Mouse (Mus musculus): ENCODE results near the gene Aox4. TPM values are rescaled to one million over a fixed set of nuclear protein-coding genes. Genes with fewer than 3 reads are reported as not detected.

The Aox4 gene
- polyA plus RNA-seq (2014; fragmentation: Nextera tagmentation; extraction: Ambion mirVana) = 0.30 and 0.64 TPM in 2 replicates

- ATAC-seq (ENCODE audit: insufficient number of reproducible peaks, insufficient read depth, low FRiP score, low read depth) = no peak
- no peak within 1 kb of the TSS for H3K4me3 ChIP-seq (ENCODE audit: low read depth, low read length)
- no peaks in the 10 kb centered on the region for H3K27me3 ChIP-seq (ENCODE audit: control insufficient read depth, insufficient read depth, low read length)
- H3K9me3 ChIP-seq (ENCODE audit: control insufficient read depth, low read depth, low read length) = no peaks in the 10 kb centered on the region
- H3K36me3 ChIP-seq (ENCODE audit: control insufficient read depth, insufficient read depth, low read length) = no peaks in the 10 kb centered on the region
- H3K4me1 ChIP-seq (ENCODE audit: control insufficient read depth, insufficient read depth, low read length) = no peaks in the 10 kb centered on the region
- 72% methylated on average over 17 of the region's 17 CpGs for WGBS
- no peak within 1 kb of the TSS for H3K4me2 ChIP-seq (replicated peaks; ENCODE audit: low read depth, low read length)
- no peak within 1 kb of the TSS for H3K9ac ChIP-seq (replicated peaks; ENCODE audit: low read depth, low read length)
- no peak within 1 kb of the TSS for H3K27ac ChIP-seq (ENCODE audit: low read length)
Measured at GRCm38 (mm10) chr1:58210203-58210602, at the start of gene Aox4. Gene Aox4, plus strand, starts transcription at chr1:58210397.

GRCm38 (mm10) chr1:58169893-58170292 is 40.3 kb upstream of the Aox4 start:
- H3K9ac ChIP-seq (replicated peaks; ENCODE audit: low read depth, low read length) = no peak overlapping the region
- no peak overlapping the region for H3K27ac ChIP-seq (ENCODE audit: low read length)
- no peaks in the 10 kb centered on the region for H3K9me3 ChIP-seq (ENCODE audit: control insufficient read depth, low read depth, low read length)
- no peak overlapping the region for H3K4me3 ChIP-seq (ENCODE audit: low read depth, low read length)
- H3K27me3 ChIP-seq (ENCODE audit: control insufficient read depth, insufficient read depth, low read length) = no peaks in the 10 kb centered on the region
- H3K36me3 ChIP-seq (ENCODE audit: control insufficient read depth, insufficient read depth, low read length) = no peaks in the 10 kb centered on the region
- no peak for ATAC-seq (ENCODE audit: insufficient number of reproducible peaks, insufficient read depth, low FRiP score, low read depth)
- 66% methylated on average over 6 of the region's 6 CpGs for WGBS
- no peak overlapping the region for H3K4me2 ChIP-seq (replicated peaks; ENCODE audit: low read depth, low read length)
- no peaks in the 10 kb centered on the region for H3K4me1 ChIP-seq (ENCODE audit: control insufficient read depth, insufficient read depth, low read length)

- no peak overlapping the region for H3K27ac ChIP-seq (ENCODE audit: low read length)
- WGBS = 61% methylated on average over 5 of the region's 5 CpGs
Measured at GRCm38 (mm10) chr1:58188514-58189175, 21.6 kb upstream of the Aox4 start.

GRCm38 (mm10) chr1:58194317-58194716 is 15.9 kb upstream of the Aox4 start:
- Histone ChIP-seq H3K4me2 (replicated peaks; ENCODE audit: low read depth, low read length) (no peak overlapping the region), H3K9ac (replicated peaks; ENCODE audit: low read depth, low read length) (no peak overlapping the region), H3K27me3 (ENCODE audit: control insufficient read depth, insufficient read depth, low read length) (no peaks in the 10 kb centered on the region), H3K27ac (ENCODE audit: low read length) (no peak overlapping the region), H3K4me1 (ENCODE audit: control insufficient read depth, insufficient read depth, low read length) (no peaks in the 10 kb centered on the region), H3K36me3 (ENCODE audit: control insufficient read depth, insufficient read depth, low read length) (no peaks in the 10 kb centered on the region), H3K9me3 (ENCODE audit: control insufficient read depth, low read depth, low read length) (no peaks in the 10 kb centered on the region), H3K4me3 (ENCODE audit: low read depth, low read length) (no peak overlapping the region)
- 87% methylated on average over 12 of the region's 12 CpGs for WGBS
- ATAC-seq (ENCODE audit: insufficient number of reproducible peaks, insufficient read depth, low FRiP score, low read depth) = no peak

More at GRCm38 (mm10) chr1:58188514-58189175, 21.6 kb upstream of the Aox4 start:
- Histone ChIP-seq H3K27me3 (ENCODE audit: control insufficient read depth, insufficient read depth, low read length) (no peaks in the 10 kb centered on the region), H3K9ac (replicated peaks; ENCODE audit: low read depth, low read length) (no peak overlapping the region), H3K4me2 (replicated peaks; ENCODE audit: low read depth, low read length) (no peak overlapping the region), H3K4me3 (ENCODE audit: low read depth, low read length) (no peak overlapping the region), H3K9me3 (ENCODE audit: control insufficient read depth, low read depth, low read length) (no peaks in the 10 kb centered on the region), H3K36me3 (ENCODE audit: control insufficient read depth, insufficient read depth, low read length) (no peaks in the 10 kb centered on the region), H3K4me1 (ENCODE audit: control insufficient read depth, insufficient read depth, low read length) (no peaks in the 10 kb centered on the region)
- no peak for ATAC-seq (ENCODE audit: insufficient number of reproducible peaks, insufficient read depth, low FRiP score, low read depth)

GRCm38 (mm10) chr1:58194988-58195387 is 15.2 kb upstream of the Aox4 start:
- WGBS = 67% methylated on average over 3 of the region's 3 CpGs
- Histone ChIP-seq H3K4me2 (replicated peaks; ENCODE audit: low read depth, low read length) (peak overlapping the region; percentile 20; the same call in 1 of the 2 replicates), H3K4me1 (ENCODE audit: control insufficient read depth, insufficient read depth, low read length) (no peaks in the 10 kb centered on the region)

GRCm38 (mm10) chr1:58195541-58195940 is 14.7 kb upstream of the Aox4 start:
- Histone ChIP-seq H3K4me3 (ENCODE audit: low read depth, low read length) (no peak overlapping the region), H3K27ac (ENCODE audit: low read length) (no peak overlapping the region), H3K9ac (replicated peaks; ENCODE audit: low read depth, low read length) (no peak overlapping the region), H3K9me3 (ENCODE audit: control insufficient read depth, low read depth, low read length) (no peaks in the 10 kb centered on the region), H3K4me2 (replicated peaks; ENCODE audit: low read depth, low read length) (peak overlapping the region; percentile 20; the same call in 1 of the 2 replicates), H3K4me1 (ENCODE audit: control insufficient read depth, insufficient read depth, low read length) (no peaks in the 10 kb centered on the region), H3K27me3 (ENCODE audit: control insufficient read depth, insufficient read depth, low read length) (no peaks in the 10 kb centered on the region), H3K36me3 (ENCODE audit: control insufficient read depth, insufficient read depth, low read length) (no peaks in the 10 kb centered on the region)
- 20% methylated on average over 10 of the region's 10 CpGs for WGBS
- 0 out of 2 replicates have a peak, but pooled peaks have one; percentile 28 for ATAC-seq (ENCODE audit: insufficient number of reproducible peaks, insufficient read depth, low FRiP score, low read depth)

More at GRCm38 (mm10) chr1:58194988-58195387, 15.2 kb upstream of the Aox4 start:
- no peak overlapping the region for H3K9ac ChIP-seq (replicated peaks; ENCODE audit: low read depth, low read length)
- no peaks in the 10 kb centered on the region for H3K9me3 ChIP-seq (ENCODE audit: control insufficient read depth, low read depth, low read length)
- H3K4me3 ChIP-seq (ENCODE audit: low read depth, low read length) = no peak overlapping the region
- H3K27me3 ChIP-seq (ENCODE audit: control insufficient read depth, insufficient read depth, low read length) = no peaks in the 10 kb centered on the region
- no peak overlapping the region for H3K27ac ChIP-seq (ENCODE audit: low read length)
- ATAC-seq (ENCODE audit: insufficient number of reproducible peaks, insufficient read depth, low FRiP score, low read depth) = no peak
- no peaks in the 10 kb centered on the region for H3K36me3 ChIP-seq (ENCODE audit: control insufficient read depth, insufficient read depth, low read length)

- H3K27me3 ChIP-seq (ENCODE audit: control insufficient read depth, insufficient read depth, low read length) = no peaks in the 10 kb centered on the region
- ATAC-seq (ENCODE audit: insufficient number of reproducible peaks, insufficient read depth, low FRiP score, low read depth) = no peak
- no peaks in the 10 kb centered on the region for H3K9me3 ChIP-seq (ENCODE audit: control insufficient read depth, low read depth, low read length)
- no peak overlapping the region for H3K4me2 ChIP-seq (replicated peaks; ENCODE audit: low read depth, low read length)
- H3K4me1 ChIP-seq (ENCODE audit: control insufficient read depth, insufficient read depth, low read length) = no peaks in the 10 kb centered on the region
- no peaks in the 10 kb centered on the region for H3K36me3 ChIP-seq (ENCODE audit: control insufficient read depth, insufficient read depth, low read length)
- H3K9ac ChIP-seq (replicated peaks; ENCODE audit: low read depth, low read length) = no peak overlapping the region
- WGBS = 41% methylated on average over 9 of the region's 9 CpGs
- H3K4me3 ChIP-seq (ENCODE audit: low read depth, low read length) = no peak overlapping the region
- H3K27ac ChIP-seq (ENCODE audit: low read length) = no peak overlapping the region
Measured at GRCm38 (mm10) chr1:58197023-58197422, 13.2 kb upstream of the Aox4 start.

GRCm38 (mm10) chr1:58198386-58198785 is 11.8 kb upstream of the Aox4 start:
- 59% methylated on average over 4 of the region's 4 CpGs for WGBS
- Histone ChIP-seq H3K4me1 (ENCODE audit: control insufficient read depth, insufficient read depth, low read length) (no peaks in the 10 kb centered on the region), H3K4me3 (ENCODE audit: low read depth, low read length) (no peak overlapping the region), H3K9ac (replicated peaks; ENCODE audit: low read depth, low read length) (no peak overlapping the region), H3K27me3 (ENCODE audit: control insufficient read depth, insufficient read depth, low read length) (no peaks in the 10 kb centered on the region), H3K9me3 (ENCODE audit: control insufficient read depth, low read depth, low read length) (no peaks in the 10 kb centered on the region), H3K4me2 (replicated peaks; ENCODE audit: low read depth, low read length) (no peak overlapping the region), H3K36me3 (ENCODE audit: control insufficient read depth, insufficient read depth, low read length) (no peaks in the 10 kb centered on the region), H3K27ac (ENCODE audit: low read length) (no peak overlapping the region)
- ATAC-seq (ENCODE audit: insufficient number of reproducible peaks, insufficient read depth, low FRiP score, low read depth) = no peak

- Histone ChIP-seq H3K4me3 (ENCODE audit: low read depth, low read length) (no peak overlapping the region), H3K27me3 (ENCODE audit: control insufficient read depth, insufficient read depth, low read length) (no peaks in the 10 kb centered on the region), H3K27ac (ENCODE audit: low read length) (no peak overlapping the region), H3K9me3 (ENCODE audit: control insufficient read depth, low read depth, low read length) (no peaks in the 10 kb centered on the region), H3K36me3 (ENCODE audit: control insufficient read depth, insufficient read depth, low read length) (no peaks in the 10 kb centered on the region), H3K4me2 (replicated peaks; ENCODE audit: low read depth, low read length) (no peak overlapping the region), H3K9ac (replicated peaks; ENCODE audit: low read depth, low read length) (no peak overlapping the region), H3K4me1 (ENCODE audit: control insufficient read depth, insufficient read depth, low read length) (no peaks in the 10 kb centered on the region)
- WGBS = 81% methylated on average over 7 of the region's 7 CpGs
- ATAC-seq (ENCODE audit: insufficient number of reproducible peaks, insufficient read depth, low FRiP score, low read depth) = no peak
Measured at GRCm38 (mm10) chr1:58212805-58213204, 2.6 kb downstream of the Aox4 start.
